Mouse (Mus musculus) ovary, postnatal 36 days (tissue): ENCODE measurements around the gene Rita1.

ENCODE experiments used
- DNase-seq: peaks from one replicate; pipeline ENCODE4 v3.0.0; 2022; ENCODE audit warnings: low spot score, mixed read lengths

Gene Rita1

DNA sequence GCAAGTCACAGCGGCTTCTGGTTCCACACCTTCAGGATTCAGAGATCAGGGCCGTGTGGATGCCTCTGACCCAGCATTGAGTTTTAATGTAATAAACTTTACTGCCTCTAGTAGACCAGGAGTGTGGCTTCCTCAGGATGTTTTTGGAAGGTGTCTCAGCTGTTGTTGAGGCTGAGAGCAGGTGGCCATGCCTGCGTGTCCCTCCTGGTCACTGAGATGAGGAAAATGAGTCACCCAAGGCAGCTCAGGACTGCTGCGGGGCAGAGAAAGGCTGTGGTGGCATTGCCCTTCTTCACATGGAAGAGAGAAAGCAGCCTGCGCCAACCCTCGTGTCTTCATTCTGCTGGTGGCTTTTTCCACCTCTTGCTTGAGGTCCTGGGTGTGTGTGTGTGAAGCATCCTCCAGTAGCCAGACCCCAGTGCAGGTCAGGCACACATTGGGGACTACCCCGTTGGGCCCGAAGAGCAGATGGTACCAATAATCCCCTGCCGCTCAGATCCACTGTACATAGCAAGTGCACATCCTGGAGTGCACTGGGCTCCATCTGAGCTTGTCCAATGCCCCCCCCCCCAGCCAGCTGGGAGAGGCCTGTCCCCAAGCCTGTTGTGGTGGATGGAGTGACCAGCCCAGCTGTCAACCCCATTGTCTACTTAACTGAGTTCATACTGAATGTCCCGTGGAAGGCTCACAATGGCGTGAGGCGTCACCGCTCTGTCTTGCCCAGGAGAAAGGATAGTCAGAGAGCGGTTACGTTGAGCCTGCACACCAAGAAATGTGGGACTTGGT, 15.3 kb upstream of the Rita1 start:
- DNase-seq: no peak

DNA sequence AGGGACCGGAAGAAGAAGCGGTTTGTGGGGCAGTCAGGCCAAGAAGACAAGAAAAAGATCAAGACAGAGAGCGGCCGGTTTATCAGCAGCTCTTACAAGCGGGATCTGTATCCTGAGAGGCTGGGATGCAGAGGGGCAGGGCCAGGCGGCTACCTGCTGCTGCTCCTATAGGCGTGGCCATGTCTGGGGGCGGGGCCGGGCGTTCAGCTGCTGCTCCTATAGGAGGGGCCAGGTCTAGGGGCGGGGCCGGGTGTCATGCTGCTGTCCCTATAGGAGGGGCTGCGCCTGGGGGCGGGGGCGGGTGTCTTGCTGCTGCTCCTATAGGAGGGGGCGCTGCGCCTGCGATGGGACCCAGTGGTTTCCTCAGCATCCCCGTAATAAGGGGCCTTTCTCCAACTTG, 14.0 kb upstream of the Rita1 start:
- no peak for DNase-seq

DNA sequence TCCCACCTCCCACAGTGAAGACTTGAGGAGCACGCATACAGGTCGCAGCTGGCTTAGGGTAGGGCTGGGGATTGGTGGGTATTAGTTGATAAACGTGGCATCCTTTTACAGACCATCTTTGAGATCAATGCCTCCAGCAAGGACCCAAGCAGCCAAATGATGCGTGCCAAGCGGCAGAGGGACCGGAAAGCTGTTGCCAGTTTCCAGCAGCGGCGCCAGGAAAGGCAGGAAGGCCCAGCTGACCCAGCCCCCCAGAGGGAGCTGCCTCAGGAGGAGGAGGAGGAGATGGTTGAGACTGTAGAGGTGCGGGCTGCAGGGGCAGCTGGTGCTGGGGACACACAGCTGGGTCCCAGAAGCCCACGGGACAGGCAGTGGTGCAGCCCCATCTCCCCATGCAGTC, 12.0 kb upstream of the Rita1 start:
- no peak for DNase-seq

DNA sequence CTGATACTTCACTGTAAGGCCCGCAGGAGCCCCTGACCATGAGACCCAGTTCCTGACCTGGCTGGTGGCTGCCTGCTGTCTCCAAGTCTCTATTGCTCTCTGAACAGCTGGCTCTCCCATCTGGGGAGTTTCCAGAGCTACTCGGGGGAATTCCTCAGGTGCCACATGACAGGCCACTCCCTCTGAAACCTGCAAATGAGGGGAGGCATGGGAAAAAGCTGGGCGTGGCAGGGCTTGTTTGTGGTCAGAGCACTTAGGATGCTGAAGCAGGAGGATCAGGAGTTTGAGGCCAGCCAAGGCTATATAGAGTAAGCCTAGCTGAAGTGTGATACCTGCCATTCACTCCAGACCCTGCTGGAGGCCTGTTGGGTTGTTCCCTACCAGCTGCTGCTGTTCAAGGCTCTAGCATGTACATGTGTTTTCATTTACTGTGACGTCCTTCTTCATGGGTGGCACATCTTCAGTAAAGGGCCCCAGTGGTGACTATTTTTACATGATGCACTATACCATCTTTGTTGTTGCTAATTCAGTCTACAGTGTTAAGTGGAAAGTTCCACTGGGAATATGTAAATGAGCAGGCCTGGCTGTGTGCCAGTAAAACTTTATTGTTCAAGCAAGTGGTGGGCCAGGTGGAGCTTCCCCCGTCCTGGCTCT, 9.9 kb upstream of the Rita1 start:
- DNase-seq: no peak

DNA sequence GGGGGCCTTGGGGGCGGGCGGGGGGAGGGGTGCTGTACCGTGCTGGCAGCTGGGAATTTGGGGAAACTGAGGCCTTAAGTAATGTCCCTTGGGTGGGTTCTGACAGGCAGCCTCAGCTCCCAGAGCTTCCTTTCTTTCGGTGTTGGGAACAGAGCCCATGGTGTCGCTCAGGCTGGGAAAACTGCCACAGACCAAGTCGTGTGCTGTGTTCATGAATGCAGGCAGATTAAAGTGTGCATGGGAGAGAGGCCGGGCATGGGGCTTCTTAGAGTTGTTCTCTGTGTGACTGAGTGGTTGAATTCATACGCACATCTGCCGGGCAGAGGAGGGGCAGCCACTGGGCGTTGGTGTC, 9.4 kb upstream of the Rita1 start:
- DNase-seq: no peak

DNA sequence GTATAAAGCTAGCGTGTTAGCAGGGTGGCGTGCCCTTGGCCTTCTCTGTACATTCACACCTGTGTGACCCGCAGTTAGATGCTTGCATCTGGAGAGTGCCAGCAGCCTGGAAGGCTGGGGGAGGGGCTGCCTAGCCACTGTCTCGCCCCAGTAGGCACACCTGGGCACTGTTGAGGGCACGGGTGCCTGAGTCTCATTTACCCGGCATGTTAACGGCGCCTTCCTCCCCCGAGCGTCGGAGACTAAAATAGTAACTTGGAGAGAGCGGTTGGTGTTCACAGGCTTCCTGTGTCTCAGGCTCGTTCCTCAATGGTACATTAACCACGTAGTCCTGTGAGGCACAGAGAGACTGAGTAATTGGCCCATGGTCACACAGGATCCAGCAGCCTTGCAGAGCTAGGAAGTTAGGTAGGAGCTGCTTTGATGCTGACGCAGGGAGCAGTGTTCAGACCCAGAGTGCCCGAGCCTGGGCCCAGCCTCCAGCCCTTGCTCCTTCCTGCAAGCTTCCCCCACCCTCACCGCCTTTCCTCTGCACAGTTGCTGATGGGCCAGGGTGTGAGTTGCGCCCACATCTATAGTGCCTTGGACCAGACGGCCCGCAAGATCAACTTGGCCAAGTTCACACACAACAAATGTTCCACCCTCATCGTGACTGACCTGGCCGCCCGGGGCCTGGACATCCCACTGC, 8.8 kb upstream of the Rita1 start:
- DNase-seq: no peak

DNA sequence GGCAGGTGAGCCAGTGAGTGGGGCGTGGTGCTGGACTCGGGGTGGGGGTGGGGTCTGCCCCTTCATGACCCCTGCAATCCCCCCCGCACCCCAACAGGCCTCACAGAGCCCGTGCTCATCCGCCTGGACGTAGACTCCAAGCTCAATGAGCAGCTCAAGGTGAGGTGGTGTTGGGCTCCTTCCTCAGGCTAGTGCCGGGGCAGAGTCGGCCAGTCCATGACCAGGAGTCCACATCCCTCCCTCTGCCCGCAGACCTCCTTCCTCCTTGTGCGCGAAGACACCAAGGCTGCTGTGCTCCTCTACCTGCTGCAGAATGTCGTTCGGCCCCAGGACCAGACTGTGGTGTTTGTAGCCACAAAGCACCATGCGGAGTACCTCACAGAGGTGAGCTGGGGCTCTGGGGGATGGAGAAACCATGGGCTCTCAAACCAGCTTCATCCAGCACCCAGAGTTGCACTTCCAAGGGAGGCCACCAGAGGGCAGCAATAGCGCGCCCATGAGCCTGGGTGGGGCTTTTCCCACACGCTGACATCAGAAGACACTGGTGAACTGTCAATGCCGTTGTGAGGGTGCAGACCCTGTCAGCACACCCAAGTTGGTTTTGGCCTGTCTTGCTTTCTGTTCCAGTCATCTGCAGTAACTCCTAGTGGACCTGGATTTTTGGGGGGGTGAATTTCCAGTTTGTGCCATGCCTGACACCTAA, 8.1 kb upstream of the Rita1 start:
- peak; percentile 79 for DNase-seq

DNA sequence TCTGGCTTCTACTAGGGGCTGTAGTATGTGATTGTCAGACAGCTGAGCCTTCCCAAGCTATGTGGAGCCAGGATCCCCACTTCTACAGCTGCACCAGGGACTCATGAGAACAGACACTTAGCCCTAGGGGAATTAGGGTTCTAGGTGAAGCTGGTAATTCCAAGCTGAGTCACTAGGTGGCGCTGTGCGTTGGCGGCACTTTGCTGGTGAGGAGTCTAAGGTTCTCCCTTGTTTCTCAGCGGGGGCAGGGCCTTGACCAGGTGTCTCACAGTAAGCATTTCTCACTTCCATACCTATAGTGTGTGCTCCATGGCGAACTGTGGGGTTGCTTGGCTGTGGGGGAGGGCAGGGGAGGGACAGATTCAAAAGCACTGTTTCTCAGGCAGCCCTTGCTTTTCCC, 6.8 kb upstream of the Rita1 start:
- DNase-seq: peak; percentile 45

DNA sequence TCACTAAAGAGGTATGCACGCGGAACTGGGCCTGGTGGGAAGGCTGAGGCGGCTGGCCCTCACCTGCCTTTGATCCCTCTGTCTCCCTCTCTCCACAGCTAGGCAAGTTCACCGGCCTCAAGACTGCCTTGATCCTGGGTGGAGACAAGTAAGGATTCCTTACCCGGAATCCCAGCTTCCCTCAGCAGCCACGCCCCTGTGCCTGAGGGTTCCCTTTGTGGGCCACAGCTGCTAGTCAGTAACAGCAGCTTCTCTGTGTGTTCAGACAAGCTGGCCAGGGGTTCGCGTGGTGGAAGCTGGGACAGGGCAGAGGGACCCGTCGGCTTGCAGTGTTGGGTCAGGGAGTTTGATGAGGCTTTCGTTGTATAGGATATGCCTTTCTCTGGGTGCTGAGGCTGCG, 6.4 kb upstream of the Rita1 start:
- no peak for DNase-seq

DNA sequence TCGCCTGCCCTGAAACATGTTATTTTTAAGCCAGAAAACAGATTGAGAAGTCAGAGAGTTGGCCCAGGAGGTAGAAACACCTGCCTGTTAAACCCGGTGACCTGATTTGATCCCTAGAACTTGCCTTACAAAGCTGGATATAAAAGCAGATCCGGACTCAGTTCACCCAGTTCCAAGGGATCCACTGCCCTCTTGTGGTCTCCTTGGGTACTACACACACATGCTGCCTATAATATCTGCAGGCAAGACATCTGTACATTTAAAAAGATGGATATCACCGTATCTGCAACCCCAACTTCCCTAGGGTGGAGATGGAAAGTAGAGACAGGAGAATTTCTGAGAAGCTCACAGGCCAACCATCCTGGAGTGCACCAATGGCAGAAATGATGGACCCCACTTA, 3.5 kb upstream of the Rita1 start:
- DNase-seq: no peak

DNA sequence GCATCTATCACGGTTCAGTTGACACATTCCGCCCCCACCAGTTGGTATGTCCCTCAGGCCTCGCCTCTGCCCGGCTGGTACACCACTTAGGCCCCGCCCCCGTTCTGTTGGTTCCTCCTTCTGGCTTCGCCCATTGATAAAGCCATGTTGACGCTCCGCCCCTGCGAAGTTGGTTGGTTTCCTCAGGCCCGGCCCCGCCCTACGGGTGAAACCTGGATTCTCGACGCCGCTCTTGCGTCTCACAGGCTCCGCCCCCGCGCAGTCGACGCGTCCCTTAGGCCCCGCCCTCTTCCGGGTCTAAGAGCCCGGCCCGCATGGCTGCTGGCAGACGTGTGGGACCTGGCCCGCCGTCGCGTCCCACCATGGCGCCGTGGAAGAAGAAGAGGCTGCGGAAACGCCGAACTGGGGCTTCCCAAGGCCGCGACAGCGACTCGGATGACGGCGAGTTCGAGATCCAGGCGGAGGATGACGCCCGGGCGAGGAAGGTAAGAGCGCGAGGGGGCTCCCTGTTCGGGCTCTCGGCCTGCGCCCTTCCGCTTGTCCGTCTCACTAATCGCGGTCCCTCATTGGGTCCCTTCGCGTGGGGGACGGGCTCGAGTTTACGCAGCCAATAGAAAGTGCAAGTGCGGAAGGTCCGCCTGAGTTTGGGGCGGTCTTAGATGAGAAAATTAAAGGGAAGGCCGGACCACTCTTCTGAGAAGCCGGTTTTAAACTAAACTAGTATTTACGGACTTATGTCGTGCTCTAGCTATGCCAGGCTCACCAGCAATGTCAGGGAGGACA, 624 bp upstream of the Rita1 start:
- peak; percentile 100 for DNase-seq

DNA sequence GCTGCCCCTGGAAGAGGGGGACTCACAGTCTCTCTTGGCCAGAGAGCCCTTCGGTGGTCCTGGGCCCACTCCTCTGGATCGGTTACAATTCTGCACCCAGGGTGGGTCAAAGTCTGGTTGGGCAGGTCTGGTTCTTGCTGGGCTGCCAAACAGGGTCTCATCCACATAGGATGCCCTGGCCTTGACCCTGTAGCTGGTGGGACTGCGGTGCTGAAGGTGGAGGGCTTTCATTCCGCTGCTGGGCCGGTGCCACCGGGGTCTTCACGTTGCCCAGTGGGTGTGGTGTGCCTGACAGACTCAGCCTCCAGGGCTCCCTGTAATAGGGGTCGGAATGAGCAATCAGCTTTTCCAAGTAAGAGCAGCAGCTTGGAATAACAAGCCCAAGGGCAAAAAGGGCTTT, 973 bp downstream of the Rita1 start:
- no peak for DNase-seq

DNA sequence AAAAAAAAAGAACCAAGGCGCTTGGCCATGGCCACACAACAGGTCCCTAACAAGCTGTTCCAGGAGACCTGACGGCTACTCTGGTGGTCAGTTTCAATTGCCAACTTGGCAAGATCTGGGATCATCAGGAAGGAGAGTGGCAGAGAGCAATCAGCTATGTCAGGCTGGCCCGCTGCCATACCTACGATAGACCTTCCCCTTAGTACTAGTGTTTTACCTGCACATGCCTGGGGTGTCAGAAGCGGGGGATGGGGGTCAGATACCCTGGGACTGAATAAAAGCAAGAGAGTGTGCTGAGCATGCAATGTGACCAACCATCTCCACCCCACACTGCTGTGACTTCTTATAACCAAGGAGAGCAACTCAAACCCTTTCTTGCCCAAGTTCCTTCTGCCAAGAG, 1.5 kb downstream of the Rita1 start:
- DNase-seq: no peak

DNA sequence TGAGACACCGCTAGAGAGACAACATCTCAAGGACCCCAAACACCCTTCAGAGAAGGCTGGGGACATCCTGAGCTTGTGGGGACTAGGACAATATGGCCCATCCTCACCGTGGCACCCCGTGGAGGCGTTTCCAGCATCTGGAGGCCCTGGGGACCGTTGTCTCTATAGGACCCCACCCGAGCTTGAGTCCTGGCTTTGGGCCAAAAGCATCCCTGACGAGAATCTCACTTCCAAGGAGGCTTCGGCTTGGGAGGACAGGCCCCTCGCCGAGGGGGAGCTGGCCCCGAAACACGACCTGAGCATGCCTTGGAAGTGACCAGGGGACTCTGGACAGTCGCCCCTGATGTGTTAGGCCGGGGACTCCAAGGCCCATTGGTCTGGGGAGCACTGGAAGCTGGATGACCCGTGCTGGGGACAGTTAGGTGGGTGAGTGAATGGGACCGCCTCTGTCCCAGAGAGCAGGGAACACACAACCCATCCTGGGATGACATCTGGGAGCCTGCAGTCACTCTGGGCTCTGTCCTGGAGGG, 3.1 kb downstream of the Rita1 start:
- DNase-seq: no peak

DNA sequence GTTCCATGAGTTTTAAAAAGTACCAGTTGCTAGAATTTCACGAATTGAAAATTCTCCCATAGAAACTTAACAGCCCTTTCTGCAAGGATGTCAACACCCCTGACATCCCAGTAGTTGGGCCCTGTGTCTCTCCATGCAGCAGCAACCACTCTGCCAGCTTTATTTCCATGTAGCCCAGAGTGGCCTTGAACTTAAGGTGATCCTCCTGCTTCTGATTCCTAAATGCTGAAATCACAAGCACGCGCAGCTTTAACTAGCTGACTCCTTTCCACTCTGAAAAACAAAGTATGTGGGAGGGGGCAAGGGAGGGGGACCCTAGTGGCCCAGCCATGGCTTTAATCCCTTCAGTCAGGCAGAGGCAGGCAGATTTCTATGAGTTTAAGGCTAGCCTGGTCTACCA, 5.1 kb downstream of the Rita1 start:
- DNase-seq: no peak

DNA sequence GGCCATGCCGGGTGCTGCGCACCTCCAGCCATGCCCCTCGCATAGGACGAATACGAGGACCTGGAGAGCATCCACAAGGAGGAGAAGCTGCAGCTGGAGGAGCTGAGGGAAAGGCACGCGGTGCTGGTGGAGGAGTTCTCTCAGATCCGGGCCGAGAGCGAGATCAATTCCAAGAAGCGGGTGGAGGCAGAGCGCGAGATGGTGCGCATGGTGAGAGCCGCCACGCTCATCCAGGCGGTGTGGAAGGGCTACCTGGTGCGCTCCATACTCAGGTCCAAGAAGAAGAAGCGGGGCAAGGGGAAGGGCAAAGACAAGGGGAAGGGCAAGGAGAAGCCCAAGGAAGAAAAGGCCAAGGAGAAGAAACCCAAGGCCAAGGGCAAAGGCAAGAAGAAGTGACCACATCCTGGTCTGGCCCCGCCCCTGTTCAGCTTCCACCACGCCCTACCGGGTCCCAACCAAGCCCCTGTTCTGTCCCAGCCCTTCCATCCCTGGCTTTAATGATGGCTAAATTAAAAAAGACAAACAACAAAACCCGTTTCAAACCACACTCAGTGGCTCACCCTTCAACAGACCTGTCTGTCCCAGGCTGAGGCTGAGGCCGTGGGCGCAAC, 5.7 kb downstream of the Rita1 start:
- DNase-seq: no peak

DNA sequence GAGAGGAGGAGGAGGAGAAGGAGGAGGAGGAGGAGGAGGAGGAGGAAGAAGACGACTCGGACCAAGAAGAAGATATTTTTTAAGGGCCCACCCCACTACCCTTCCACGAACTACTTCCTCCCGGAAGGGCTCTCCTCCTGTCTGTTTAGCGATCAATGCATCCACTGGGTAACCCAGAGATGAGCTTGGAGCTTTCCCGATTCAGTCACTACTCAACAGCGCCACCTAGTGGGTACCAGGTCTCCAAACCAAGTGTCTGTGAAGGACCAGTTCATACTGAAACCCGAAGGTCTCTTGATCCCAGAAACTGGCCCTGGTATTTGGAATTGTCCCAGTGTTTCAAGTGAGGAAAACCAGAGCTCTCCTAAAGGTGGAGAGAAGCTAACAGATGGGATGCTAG, 6.7 kb downstream of the Rita1 start:
- DNase-seq: peak; percentile 80

DNA sequence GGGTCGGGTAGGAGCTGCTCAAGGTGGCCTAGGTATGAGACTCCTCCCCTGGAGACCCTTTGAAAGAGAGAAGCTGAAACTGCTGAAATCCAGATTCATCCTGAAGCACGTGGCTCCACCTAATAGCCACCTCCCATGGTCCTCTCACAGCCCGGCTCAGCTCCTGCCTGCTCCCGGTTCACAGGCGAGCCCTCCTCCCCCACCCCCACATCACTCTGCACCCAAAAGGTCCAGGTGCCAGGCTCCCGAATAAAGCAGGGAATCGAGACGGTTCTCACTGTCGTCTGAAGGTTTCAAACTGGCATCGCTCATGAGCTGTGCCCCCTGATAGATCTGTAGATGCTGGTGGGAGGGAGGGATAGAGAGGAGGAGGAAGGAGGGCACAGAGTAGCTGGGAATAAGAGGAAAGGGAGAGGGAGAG, 7.1 kb downstream of the Rita1 start:
- DNase-seq: no peak

DNA sequence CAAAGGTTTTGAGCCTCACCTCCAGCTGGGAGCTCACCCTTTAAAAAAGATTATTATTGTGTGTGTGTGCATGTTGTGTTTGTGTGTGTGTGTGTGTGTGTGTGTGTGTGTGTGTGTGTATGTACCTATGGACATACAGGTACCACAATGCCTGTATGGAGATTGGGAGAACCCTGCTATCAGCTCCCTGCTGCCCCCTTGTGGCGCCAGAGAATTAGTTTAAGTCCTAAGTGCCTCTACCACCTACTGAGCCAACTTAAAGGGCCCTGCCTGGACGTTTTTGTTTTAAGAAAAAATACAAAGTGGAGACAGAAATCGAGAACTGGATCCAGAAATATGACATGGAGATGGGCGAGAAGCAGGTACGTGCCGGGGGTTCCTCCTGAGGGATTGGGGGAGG, 7.5 kb downstream of the Rita1 start:
- DNase-seq: peak; percentile 75

DNA sequence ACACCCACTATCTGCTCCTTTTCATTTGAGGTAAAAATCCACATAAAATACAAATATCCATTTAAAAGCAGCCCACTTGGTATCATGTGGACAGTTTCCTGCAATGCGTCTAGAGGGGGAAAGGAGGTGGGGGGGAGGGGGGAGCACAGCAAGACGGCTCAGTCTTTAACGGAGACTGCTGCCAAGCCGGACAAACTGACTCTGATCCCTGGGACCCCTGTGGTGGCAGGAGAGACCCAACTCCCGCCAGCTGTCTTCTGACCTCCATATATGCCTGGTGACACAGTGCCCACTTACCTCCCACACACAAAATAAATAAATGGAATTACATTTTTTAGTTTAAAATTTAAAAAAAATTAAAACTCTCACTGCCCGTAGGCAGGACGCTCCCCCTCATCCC, 8.9 kb downstream of the Rita1 start:
- DNase-seq: no peak

DNA sequence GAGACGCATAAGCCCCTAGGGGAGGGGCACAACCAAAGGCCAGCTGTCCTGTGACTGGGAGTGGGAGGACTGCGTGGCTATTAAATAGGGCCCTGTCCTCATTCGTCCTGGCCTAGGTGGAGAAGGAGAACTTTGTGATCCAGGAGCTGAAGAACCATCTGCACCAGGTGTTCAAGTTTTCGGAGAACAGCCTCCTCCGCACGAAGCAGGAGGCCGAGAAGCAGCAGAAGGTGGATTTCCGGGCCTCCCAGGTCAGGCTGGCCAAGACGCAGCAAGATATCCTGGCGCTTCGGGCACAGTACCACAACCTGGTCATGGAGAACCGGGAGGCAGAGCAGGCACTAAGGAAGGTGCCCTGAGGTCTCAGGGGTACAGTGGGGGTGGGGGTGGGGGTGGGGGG, 10.2 kb downstream of the Rita1 start:
- DNase-seq: no peak
